Mouse (Mus musculus): Measurements from ENCODE around the gene Rnf150. TPM values are rescaled to one million over a fixed set of nuclear protein-coding genes. Genes with fewer than 3 reads are reported as not detected.

Rnf150 gene
- total RNA-seq, 2 experiments from 2014 or later: 12.3 to 15.6 TPM

DNA sequence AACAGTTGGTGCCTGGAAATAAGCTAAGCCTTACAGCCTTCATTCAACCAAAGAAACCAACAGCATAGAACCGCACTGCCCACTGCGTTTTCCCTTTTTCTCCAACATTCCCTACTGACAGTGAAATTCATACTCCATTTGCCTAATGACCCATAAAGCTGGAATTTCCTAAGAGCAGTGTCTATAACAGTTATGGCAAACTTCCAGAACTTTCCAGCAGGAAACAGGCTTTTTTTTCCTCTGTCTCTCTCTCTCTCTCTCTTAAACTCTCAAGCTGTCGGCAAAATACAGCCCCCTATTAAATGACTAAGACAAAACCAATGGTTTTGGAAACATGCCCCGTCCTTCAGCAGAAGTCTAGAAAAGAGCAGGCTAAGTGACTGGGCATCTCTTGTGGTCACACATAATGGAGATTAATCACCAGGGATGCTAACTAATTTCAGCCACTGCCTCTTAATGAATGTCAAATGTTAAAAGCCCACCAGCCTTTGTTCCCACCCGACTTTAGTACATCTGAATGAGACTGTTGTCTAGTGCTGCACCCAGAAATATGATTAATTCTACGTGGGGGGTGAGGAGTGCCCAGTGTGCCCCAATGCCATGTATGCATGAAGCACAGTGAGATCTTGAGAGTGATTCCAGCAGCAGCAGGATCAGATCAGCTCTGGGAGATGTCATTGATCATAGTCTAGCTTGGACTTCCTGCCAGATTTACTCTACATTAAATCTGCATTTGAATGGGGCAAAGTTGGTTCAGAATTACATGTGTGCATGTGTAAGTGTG, 80.3 kb downstream of the Rnf150 start:
- peak in 1 of 2 experiments; percentile 9 for DNase-seq

DNA sequence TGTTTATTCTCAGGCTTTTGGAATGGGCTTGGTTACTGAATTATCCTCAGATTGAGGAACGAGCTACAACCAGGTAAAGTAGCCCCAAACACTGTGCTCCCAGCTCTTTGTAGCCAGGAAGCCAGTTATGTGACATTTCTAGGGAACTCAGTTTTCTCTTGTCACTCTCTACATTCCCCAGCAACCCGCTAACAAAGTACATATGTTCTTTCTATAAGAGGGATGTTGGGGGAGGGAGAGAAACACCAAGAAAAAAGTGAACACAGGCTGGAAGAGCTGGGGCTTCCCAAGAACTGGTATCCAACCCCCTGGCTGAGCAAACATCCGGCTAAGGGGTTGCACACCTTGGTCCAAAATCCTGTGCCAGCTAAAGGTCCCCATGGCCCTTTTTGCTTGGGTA, 82.7 kb downstream of the Rnf150 start:
- no peak for DNase-seq

DNA sequence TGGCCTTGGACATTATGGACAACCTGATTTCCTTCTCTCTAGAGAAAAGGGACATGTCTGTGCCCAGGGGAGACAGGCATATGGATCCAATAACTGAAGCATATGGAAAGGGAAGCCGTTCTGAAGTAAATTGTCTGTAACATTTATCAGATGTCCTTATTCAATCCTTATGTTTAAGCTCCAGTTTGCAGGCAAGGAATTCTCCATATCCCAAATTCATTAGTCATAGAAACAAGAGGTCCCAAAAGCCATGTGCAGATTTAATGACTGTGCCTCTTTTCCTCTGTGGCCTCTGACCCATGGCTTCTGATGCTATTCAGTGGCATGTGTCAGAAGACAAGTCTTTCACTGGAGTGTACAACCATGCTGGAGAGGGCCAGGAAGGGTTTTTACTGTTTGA, 83.5 kb downstream of the Rnf150 start:
- DNase-seq: no peak

DNA sequence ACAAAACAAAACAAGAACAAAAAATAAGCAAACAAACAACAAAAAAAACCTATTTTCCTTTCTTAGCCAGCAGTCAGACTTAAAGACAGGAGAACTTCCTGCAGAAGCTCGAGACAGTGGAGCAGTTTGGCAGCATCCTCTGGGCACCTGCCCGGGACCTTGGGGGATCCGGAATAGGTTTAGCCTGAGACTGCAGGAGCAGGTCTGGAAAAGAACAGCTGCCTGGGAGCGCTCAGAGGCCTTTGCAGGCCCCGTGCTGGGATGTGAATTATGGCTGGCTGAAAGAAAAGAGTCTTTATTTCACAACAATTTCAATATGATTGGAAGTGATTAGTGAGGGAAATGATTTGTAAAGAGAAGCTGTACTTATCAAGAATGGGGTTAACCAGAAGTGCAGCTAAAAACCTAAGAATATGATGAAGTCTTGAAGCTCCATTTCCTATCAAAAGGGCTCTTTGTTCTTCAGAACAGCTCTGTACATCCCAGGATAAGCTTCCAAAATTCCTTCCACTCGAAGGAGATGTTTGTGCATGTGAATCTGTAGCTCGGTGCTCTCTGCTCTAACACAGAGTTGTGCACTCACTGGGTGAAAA, 92.1 kb downstream of the Rnf150 start:
- no peak for DNase-seq

DNA sequence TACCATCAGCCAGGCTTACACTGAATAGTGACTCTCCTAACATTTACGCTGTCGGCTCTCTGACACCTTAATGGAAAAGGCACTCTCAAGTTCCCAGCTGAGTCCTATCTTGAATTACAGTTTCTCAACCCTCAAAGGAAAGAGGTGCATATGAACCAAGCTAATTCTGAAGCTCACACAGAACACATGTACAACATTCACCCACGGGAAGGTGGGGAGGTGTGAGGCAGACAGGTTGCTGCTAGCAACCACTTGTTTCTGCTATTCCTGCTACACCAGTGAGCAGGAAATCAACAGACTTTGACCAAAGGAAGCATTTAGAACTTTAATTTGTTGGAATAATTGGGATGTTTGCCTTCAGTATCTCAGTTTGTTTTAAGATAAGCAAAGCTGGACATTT, 96.3 kb downstream of the Rnf150 start:
- no peak for DNase-seq

DNA sequence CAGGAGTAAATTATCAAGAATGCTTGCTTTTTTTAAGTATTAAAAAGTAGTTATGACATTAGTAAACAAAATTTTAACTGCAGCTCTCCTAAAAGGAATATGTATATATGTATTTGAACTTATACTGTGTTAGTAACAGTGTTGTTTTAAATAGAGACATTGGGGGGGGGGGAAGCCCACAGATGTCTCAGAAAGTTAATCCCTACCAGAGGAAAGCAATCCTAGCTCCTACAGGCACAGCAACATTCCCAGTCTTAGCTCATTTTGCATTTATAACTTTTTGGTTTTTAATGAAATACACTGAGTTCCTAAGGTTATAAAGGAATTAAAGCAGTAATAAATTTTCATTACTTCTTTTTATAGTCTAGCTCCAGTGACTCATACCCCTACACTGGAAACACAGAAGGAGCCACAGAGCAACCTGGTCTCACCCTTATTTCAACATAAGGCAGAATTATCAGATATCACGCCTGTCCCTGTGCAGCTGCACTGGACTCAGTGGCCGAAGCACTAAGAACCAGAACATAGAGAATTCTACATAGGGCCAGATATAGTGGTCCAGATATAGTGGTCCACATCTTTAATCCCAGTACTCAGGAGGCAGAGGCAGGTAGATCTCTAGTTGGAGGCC, 96.9 kb downstream of the Rnf150 start:
- no peak for DNase-seq

DNA sequence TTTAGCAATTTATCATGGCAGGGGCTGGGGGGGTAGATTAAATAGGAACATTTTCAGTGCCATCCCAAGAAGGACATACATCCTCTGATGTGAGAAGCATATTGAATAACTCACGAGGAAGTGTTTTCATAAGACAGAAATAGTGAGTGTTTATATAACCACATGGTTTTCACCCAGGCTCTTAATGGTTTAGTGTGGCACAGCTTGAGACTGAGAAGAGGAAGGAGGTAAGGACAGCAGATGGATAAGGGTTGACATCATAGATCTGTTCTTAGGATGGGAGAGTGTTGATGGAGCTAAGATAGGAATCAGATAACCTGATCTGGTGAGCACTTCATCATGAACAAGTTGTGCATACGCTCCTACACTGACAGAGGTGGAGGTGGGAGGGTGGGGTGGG, 101.4 kb downstream of the Rnf150 start:
- no peak for DNase-seq

DNA sequence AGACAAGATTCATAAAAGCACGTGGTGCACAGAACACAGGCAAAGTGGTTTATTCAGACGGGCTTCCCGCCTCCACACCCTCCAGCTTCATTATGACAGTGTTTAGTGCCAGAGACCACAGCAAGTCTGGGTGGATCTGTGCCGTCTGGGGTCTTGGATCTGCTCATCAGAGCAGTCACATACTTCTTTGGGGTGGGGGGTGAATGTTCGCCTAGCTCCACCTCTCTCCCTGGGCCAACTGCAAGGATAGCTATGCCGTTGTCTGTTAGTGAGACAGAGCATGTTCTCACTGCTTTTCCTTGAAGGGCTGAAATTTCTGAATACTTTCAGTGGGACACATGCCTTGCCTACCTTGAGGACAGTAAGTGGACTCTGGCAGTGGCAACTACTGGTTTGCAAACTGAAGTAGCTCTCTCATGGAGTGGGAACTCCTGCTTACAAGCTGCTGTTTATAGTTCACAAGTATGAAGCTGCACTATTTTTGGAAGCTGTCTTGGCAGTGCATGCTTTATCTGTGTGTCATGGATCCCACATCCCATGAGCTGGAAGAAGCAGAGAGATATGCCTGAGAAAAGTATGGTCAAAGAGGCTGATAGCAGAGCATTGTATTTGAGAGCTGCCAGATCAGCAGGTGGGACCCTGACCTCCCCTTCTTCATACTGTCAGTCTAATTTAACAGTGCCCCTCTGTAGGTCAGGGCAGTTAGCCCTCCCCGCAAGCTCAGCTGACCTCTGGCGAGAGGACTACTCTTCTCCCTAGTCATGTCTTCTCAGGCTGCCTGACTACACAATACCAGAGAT, 104.9 kb downstream of the Rnf150 start:
- no peak for DNase-seq

DNA sequence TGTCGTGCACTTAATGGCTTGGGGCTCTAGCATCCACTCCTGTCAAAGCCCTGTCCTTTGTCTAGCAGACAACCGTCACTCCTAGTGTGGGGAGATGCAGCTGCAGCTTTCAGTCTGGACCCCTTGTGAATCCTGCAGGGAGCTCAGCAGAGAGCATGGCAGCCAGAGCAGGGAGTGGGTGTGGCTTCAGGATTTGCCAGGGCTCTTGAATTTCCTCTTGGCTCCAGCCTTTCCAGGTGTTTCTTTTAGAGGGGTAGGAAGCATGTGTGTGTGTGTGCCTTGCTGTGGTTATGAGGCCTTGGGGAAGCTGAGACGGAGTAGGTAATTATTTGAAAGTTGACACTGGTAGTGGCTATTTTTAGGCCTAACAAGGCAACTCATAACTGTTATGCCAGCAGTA, 106.8 kb downstream of the Rnf150 start:
- DNase-seq: peak in 1 of 2 experiments; percentile 17

DNA sequence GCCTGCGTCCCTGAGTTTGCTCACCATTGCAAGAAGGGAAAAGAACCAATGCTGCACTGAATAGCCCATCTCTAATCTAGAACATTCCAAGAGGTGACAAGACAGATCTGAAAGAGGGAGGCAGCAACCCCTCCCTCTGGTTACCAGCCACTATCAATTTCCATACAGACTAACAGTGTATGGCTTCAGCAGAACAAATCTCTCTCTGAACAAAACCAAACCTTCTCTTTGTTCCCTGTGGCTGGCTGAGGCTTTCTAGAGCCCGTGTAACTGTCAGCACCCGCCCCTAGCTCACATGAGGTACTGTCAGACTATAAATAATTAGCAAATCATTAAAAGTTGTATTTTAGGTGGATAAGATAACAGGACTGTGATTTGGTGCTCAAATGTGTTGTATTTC, 109.7 kb downstream of the Rnf150 start:
- no peak for DNase-seq

DNA sequence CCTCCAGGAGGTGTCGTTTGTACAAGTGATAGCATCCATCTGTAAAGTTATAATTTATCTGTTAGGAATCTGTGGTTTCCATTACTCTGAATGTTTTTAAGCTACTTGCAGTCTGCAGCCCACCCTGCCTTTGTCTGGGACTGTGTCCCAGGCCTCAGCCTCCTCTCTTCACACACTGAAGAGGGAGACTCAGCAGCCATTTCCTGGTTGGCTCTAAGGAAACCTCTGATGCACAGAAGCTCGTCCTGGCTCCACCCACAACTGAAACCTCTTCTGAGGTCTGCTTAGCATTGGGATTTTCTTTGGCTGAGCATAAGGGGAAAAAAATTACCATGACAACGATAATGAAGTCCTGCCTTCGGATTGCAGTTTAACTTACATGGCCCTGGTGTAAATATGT, 110.2 kb downstream of the Rnf150 start:
- no peak for DNase-seq

DNA sequence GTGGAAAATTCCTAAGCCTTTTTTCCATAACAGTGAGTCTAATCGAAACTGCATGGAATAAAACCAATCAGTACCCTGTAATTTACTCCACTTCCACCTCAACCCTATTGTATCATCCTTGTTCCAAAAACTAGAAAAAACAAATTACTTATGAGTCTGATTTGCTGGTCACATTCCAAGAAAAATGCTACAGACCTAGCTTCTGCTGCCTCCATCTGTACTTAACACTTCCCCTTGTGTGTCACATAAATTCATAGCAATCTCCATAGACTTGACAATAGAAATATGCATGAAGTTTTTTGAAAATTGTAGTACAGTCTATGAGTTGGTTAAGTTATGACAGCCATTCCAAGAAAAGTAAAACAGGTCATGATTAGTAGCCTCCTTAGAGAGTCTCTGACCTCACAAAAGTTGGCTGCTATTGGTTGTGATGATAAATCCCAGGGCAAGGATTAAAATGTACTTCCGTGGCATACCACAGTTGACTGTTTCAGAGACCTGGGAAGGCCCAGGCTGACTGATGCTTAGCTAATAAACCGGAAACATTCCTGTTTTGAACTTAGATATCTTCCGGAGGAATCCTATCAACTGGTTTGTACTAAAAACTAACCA, 118.2 kb downstream of the Rnf150 start:
- no peak for DNase-seq

DNA sequence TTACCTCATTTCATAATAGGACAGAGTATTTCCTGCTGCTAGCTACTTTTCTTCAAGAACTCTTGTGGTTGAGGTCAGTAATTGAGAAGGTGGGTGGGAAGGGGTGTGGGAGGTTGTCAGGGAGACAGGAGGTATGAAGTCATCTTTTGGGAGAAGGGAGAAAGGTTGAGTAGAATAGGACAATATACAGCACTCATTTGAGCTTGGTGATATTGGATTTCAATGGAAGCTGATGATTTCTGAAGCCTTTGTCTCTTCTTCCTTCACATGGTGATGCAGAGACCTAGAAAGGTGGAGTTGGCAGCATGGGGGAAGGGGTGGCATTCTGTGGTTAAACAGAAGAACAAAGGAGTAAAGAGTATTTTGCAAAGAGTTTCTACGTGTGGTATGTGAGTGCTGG, 119.7 kb downstream of the Rnf150 start:
- DNase-seq: no peak

DNA sequence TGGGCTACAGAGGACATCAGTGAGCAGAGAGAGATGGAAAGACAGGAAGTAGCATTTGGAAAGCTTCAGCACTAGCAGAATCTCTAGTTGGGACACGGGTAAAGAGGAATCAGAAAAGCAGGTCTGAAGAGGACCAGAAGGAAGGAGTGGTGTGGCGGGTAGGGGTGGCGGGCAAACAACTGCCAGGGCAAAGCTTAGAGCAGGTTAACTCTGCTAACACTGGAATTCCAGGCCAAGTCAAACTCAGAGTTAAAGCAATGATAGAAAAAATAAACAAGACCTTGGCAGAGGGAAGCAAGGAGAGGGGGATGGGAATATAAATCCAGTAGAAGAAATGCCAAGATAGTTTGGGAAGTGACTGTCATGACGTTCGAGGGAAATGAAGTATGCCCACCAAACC, 120.1 kb downstream of the Rnf150 start:
- DNase-seq: no peak

DNA sequence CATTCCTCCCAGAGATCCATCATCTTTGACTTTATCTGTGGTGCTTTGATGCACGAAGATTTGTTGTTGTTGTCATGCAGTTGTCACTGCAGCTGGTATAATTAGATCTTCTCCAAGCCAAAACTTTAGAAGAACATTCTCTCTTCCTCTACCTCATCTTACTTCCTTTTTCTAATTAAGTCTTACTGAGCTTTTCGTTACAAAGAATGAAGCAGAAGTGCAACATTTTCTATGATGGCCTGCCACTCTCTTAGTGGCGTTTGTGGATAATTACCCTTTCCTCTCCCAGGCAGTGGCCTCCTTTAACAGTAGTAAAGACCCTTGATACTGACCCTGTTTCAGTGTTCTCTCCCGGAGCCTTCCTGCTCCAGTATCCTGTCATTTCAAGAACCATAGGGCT, 128.9 kb downstream of the Rnf150 start:
- DNase-seq: no peak

DNA sequence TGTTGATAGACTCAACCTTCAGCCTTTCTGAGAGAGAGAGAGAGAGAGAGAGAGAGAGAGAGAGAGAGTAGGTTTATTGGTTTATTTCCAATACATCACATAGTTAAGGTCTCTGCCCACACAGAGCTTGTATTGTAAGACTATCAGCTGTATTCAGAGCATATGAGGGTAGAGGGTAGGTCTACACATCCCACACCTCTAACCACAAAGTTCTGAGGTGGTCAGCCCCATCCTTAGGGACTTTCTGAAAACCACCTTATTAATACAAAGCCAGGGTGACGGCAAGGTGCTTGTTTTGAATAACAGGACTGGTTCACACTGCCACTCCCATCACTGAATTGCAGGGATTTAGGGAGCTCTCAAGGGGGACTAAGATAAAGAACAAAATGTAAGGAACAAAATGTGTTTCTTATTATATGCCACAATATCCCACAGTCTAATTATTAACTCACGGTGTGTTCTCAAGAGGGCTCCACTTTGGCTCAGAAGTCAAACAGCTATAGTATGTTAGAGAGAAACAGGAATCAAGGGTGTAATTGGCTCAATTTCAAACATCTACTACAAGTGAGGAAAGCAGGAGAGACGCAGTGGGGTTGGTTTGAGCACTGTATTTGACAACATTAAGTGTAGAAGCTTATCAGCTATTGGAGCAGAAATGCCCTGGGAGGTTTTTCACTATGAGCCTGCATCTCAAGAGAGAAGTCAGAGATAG, 132.7 kb downstream of the Rnf150 start:
- DNase-seq: no peak

DNA sequence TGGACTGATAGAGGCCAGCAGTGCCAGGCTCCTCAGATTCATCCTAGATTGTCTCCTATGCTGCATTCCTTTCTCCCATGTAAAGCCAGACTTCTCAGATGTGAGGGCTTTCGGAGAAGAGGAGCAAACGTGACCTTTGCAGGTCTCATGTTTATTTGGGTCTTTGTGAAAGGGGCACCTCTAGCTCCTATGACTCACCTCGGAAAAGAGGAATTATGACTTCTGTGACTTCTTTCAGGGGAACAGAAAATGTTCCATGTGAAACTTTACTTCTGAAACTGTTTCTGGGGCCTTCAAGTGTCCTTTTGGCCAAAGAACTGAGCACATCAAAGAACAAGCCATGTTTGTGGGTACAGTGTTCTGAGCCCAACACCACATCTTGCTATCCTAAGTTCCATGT, 133.7 kb downstream of the Rnf150 start:
- no peak for DNase-seq

DNA sequence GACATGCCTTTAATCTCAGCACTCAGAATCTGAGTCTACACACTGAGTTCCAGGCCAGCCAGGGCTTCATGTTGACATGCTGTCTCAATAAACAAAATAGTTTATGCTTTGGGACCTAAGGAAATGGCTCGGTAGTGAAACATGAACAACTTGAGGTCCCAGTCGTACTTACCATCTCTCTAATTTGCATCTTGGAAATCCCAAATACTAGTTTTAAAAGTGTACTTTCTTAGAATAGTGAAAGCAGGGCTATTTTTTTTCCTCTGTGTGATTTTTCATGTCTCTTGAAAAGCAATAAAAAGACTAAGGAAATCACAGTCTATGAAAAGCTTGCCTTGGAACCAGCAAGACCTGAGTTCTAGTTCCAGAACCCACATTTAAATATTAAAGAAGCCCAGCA, 135.6 kb downstream of the Rnf150 start:
- DNase-seq: no peak

DNA sequence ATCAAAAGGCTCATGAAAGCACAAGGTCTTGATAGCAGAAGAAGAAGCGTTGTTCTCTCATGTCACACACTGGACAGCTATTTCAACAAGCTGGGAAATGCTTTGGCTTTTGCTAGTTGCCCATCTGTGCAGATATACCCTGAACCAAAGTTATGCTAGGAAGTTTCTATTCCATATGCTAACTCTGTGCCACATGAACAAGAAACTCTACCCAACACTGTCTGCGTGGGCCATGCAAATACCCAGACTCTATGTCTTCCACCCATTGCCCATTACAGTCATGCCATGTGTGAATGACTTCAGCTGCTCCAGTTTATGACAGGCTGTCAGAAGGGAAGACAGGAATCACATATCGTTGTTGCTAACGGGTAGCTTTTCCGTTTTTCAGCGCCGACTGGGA, 140.0 kb downstream of the Rnf150 start:
- DNase-seq: no peak

DNA sequence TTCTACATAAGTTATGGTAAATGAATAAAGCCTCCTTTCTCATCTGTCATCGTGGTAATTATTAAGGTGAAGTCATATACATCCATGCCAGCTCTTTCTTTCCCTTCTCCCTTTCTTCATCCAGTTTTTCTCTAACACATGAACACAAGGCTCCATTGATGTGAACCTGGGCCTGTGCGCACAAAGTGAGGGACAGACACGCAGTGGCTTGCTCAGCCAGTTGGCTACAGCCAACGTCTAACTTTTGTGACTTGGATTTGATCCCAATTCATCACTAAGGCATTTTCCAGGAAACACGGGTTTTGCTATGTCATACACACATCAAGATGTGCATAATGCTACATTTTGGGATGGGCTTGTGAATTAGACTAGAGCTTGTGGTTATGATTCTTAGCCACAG, 146.3 kb downstream of the Rnf150 start:
- DNase-seq: no peak

DNA sequence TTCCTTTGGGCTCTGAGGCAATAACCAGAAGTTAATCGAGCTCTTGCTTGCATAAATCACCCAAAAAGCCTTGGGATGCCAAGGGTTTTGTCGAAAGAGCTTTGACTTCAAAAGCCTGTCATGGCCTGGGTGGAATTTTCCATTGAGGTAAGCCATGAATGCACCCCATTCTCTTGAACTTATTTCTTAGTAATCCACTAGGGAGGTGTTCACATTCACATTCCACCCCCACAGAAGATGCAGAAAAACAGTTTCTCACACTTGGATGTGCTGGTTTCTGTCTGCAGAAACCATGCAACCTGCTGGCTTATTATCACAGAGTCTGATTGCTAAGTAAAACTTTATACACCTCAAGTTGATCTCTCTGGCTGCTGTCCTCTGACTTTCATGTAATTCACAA, 148.1 kb downstream of the Rnf150 start:
- DNase-seq: peak; percentile 62 to 77

DNA sequence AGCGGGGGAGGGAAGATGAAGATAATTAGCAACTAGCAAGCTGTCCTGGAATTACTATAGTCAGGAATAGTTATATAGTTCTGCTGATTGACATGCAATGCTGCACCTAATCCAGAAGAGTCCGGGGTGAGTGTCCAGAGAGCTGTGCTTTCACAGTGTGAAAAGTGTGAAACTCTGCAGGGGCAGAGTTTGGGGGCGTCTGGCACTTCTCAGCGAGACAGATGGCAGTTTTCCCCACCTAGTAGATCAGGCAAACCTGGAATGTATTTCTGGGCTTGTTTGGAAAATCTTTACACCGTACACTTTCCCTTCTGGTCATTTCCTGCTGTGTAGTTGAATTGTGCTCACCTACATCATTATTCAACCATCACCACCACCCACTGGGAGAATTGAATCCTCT, 148.6 kb downstream of the Rnf150 start:
- no peak for DNase-seq
